Mouse (Mus musculus): Measurements from ENCODE around the gene Emx1.

Emx1 gene

DNA sequence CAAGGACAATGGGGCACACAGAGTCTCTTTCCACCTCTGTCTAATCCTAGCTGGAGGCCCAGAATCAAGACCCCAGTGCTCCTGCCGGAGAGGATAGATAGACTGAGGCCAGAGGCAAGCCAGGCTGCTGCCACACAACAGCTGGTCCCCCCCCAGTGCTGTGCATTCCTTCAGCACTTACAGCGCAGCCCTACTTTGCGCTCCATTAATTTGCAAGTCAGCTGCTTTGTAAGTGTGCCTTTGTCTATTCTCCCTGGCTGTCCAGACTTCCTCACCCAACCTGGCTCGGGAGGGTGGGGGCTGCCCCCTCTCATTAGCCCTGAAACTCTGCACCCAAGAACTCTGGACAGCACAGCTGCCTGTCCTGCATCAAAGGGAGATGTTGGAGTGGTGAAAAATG lies 44.8 kb downstream of the Emx1 start:
- no peak for DNase-seq

DNA sequence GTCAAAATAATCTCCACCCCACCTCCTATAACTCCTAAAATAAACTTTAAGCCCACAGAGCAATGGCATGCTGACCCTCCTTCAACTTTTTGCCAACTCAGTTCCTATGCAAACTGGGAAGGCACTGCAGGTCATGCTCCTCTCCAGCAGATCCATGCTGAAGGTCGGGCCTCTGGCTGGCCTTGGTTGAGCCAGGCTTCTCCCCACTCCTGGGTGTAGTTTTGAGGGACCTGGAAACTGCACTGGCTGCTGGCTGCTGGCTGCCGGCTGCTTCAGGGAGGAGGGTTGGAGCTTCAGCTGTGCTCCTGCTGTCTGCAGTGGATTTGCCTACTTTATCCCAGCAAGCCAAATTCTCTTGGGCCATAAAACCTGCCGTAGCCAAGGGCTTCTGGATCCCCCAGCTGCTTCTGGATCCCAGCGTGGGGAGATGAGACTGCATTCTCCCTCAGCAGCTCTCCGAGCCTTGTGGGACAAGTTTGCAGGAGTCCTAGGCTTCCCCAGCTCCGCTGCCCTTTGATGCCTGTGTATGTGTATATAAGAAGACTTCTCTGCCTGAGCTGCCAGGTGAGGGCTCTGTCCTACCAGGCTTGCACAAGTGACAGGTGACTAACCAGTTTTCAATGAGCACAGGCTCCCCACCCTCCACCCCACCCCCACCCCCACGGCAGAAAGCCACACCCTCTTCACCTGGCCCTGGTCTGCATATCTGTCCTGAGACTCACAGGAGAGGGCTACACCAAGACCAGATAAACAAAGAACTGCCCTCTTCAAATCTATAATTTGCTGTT lies 45.8 kb downstream of the Emx1 start:
- no peak for DNase-seq

GRCm38 (mm10) chr6:85234796-85235195 lies 47.6 kb downstream of the Emx1 start:
- DNase-seq = no peak

GRCm38 (mm10) chr6:85237001-85237400 lies 49.8 kb downstream of the Emx1 start:
- DNase-seq = peak; percentile 5

DNA sequence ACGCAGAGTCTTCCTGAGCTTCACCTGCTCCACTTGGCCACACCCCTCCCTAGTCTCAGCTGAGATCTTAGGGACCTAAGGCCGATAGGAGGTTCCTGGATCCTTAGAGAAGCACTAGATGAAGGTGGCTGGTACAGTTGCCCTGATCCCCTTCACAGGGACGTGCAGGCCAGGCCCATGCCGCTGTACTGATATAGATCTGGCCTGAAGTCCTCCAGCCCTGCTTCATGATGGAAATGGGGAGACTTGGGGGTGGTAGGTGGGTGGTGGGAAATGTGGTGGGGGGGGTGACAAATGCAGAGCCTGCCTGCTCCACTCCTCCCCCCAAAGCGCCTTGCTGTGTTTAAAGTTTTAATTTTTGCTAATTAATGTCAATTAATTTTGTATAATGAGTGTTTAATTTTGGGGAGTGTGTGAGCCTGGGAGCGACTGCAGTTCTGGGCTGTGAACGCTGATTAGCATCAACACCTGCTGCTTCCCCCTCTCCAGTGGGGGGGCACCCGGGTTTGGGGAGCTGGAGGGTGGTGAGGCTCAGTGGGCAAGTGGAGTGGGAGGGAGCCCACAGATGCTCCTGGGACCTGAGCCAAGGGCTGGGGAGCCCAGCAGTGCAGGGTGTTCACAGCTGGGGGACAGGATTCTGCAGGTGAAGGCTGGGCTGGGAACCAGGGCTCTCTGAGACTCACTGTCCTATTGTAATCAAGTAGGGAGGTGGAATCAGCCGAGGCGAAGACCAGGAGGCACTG lies 50.5 kb downstream of the Emx1 start:
- no peak for DNase-seq

- peak; percentile 80 for DNase-seq
These were observed 51.8 kb downstream of the Emx1 start for GRCm38 (mm10) chr6:85239044-85239489.

DNA sequence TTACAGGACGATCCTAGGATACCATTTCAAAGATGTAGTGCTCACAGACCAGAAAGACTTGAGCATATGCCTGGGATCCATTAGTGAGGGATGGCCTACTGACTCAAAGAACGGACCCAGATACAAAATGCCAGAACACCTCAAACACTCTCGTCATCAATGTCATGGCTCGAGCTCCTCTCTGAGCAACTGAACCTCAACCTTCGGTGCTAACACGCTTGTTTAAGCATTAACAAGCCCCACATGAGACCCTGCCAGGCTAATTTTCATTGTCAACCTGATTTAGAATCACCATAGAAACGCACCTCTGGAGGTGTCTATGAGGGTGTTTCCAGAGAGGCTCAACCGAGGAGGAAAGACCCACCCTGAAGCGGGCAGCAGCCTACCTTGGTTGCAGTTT lies 62.6 kb downstream of the Emx1 start:
- DNase-seq = no peak

DNA sequence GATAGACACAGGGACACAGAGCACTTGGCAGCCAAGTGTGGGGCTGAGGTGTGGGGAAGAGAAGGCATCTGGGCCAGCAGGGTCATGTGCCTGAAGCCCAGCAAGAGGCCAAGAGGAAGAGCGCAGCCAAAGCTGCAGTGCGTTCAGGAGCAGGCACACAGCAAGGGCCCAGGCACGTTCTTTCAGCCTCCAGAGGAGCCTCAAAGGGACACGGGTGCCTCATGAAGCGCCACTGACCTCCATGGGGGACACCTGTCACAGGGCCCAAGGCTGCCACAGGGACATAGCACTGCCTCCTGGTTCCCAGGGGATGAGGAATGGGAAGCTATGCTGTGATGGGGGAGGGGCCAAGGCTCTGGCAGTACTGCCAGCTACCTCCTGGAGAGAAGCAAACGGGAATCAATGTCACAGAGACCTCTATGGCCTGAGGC lies 63.6 kb downstream of the Emx1 start:
- DNase-seq = no peak

- DNase-seq = no peak
These were observed 65.2 kb downstream of the Emx1 start for GRCm38 (mm10) chr6:85252251-85253058.

DNA sequence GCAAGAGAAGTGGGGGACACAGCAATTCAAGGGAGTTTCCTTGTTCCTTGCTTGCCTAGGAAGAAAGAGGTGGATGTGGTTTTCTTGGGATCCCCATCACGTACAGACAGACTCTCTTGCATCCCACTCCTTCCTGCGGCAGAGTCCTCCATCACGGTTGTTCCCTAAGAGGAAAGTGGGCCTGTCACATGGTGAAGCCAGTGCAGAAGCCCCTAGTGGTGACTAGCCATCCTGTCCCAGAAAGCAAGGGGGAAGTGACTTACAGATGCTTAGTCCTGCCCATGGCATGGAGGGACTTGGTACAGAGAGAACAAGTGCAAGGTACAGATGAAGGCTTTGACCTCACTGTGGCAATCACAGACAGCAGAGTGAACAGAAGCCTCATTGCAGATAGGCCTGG lies 66.0 kb downstream of the Emx1 start:
- DNase-seq = no peak

Data from lung, postnatal 14 days (tissue).